Mouse (Mus musculus) ES-E14 (cell line): ENCODE data around the gene Ints11. TPM values are rescaled to one million over a fixed set of nuclear protein-coding genes. Genes with fewer than 3 reads are reported as not detected.
A peak's percentile ranks its signal among the peaks of the same experiment; 100 is the strongest.

Experiments
- DNase-seq: peaks from one replicate; pipeline ENCODE4 v3.0.0-alpha.2; 2013; ENCODE audit warnings: low read depth, low spot score
- H3K27ac ChIP-seq: 2 replicates; pipeline ENCODE4 v1.5.1; 2012; ENCODE audit warnings: low read depth, mild to moderate bottlenecking, low read length, moderate library complexity, mixed read lengths; ENCODE audit not compliant: poor library complexity, insufficient read depth, severe bottlenecking
- H3K36me3 ChIP-seq: 2 replicates; pipeline ENCODE4 v1.6.1; 2012; ENCODE audit warnings: mild to moderate bottlenecking, low read length, moderate library complexity, mixed read lengths; ENCODE audit not compliant: control insufficient read depth, poor library complexity, insufficient read depth, severe bottlenecking
- H3K4me1 ChIP-seq, 2 experiments: fragments of 150-350 bp in 1 of 2; sonication (generic) in 1 of 2; 2 replicates each; pipeline ENCODE4 v1.6.1; 2012; ENCODE audit warnings: low read length in 2 of 2, mild to moderate bottlenecking in 1 of 2, mixed read lengths in 1 of 2; ENCODE audit not compliant: control insufficient read depth in 2 of 2, insufficient read depth in 2 of 2, poor library complexity in 1 of 2
- H3K4me3 ChIP-seq, 2 experiments: fragments of 150-350 bp in 1 of 2; sonication (generic) in 1 of 2; 2 replicates each; pipeline ENCODE4 v1.5.1; 2012; ENCODE audit warnings: low read length in 2 of 2, low read depth in 1 of 2, mild to moderate bottlenecking in 1 of 2, mixed read lengths in 1 of 2; ENCODE audit not compliant: insufficient read depth in 1 of 2, poor library complexity in 1 of 2, severe bottlenecking in 1 of 2
- H3K9ac ChIP-seq: 2 replicates; pipeline ENCODE4 v1.6.1; 2012; ENCODE audit warnings: low read depth, mild to moderate bottlenecking, low read length, mixed read lengths; ENCODE audit not compliant: poor library complexity, insufficient read depth, severe bottlenecking
- H3K9me3 ChIP-seq: fragments of 150-350 bp; sonication (generic); 2 replicates; pipeline ENCODE4 v1.6.1; 2012; ENCODE audit warnings: low read depth, mild to moderate bottlenecking, low read length; ENCODE audit not compliant: control insufficient read depth, insufficient read depth
- CHD2 ChIP-seq: IDR thresholded peaks from 2 replicates; pipeline ENCODE4 v1.6.1; 2014; ENCODE audit warnings: mild to moderate bottlenecking, low read depth, low read length, inconsistent platforms
- HCFC1 ChIP-seq: IDR thresholded peaks from 2 replicates; pipeline ENCODE4 v1.6.1; 2012; ENCODE audit warnings: low read length, inconsistent platforms, borderline replicate concordance; ENCODE audit not compliant: insufficient read depth
- MAFK ChIP-seq: IDR thresholded peaks from 2 replicates; pipeline ENCODE4 v1.6.1; 2014; ENCODE audit warnings: mild to moderate bottlenecking, low read depth, low read length, inconsistent platforms; ENCODE audit not compliant: insufficient read depth
- ZC3H11A ChIP-seq: IDR thresholded peaks from 2 replicates; pipeline ENCODE4 v1.6.1; 2012; ENCODE audit warnings: low read depth, mild to moderate bottlenecking, inconsistent platforms, low read length, borderline replicate concordance
- ZNF384 ChIP-seq: IDR thresholded peaks from 2 replicates; pipeline ENCODE4 v1.6.1; 2012; ENCODE audit warnings: low read depth, low read length, inconsistent platforms
- in situ Hi-C, 2 experiments: fragments of 600-800 bp; cut with MboI; formaldehyde crosslinking; loops; one replicate each; pipeline ENCODE4 v1.15.1; 2025; ENCODE audit warnings: low sequenced_read_pairs in 2 of 2, inconsistent platforms in 1 of 2; ENCODE audit not compliant: unreplicated experiment in 2 of 2
- total RNA-seq: library from RNA; depleted of rRNA; stranded (reverse); fragments of 300-350 nt; gene quantifications from 2 replicates; pipeline ENCODE4 v1.2.3, GENCODE M21; 2012

The Ints11 gene
- total RNA-seq, 1 experiment = 106 TPM

- peaks cover 11% of the 10 kb centered on the region; the same call in 1 of the 2 replicates for H3K36me3 ChIP-seq
- peaks cover 12 to 17% of the 10 kb centered on the region in 2 experiments for H3K4me1 ChIP-seq
- H3K27ac ChIP-seq = peak overlapping the region; percentile 41; the same call in 1 of the 2 replicates
- H3K9me3 ChIP-seq = no peaks in the 10 kb centered on the region
- in situ Hi-C loops = no loop called here
- peak overlapping the region; percentile 1 for H3K9ac ChIP-seq
- TF ChIP-seq HCFC1 (no peak), ZNF384 (no peak), CHD2 (no peak), ZC3H11A (no peak), MAFK (no peak)
- peak; percentile 39 for DNase-seq
- H3K4me3 ChIP-seq = peak overlapping the region; percentile 48 to 72
These were observed 25.9 kb downstream of the Ints11 start for GRCm38 (mm10) chr4:155895216-155895615.

- in situ Hi-C loops = no loop called here
- no peaks in the 10 kb centered on the region for H3K9me3 ChIP-seq
- TF ChIP-seq HCFC1 (no peak), ZC3H11A (no peak), ZNF384 (no peak), MAFK (no peak), CHD2 (no peak)
- peaks cover 12 to 14% of the 10 kb centered on the region in 2 experiments for H3K4me1 ChIP-seq
- H3K4me3 ChIP-seq = peak overlapping the region in 1 of 2 experiments; percentile 72; a peak in 1 of 4 replicates
- H3K9ac ChIP-seq = no peak overlapping the region
- H3K27ac ChIP-seq = no peak overlapping the region
- peaks cover 11% of the 10 kb centered on the region; the same call in 1 of the 2 replicates for H3K36me3 ChIP-seq
- no peak for DNase-seq
These were observed 26.5 kb downstream of the Ints11 start for GRCm38 (mm10) chr4:155895826-155896225.

GRCm38 (mm10) chr4:155896461-155896860 is 27.1 kb downstream of the Ints11 start:
- H3K36me3 ChIP-seq = peaks cover 17% of the 10 kb centered on the region
- peaks cover 12 to 14% of the 10 kb centered on the region in 2 experiments for H3K4me1 ChIP-seq
- no peak overlapping the region for H3K9ac ChIP-seq
- no peaks in the 10 kb centered on the region for H3K9me3 ChIP-seq
- DNase-seq = no peak
- H3K27ac ChIP-seq = no peak overlapping the region
- in situ Hi-C loops = no loop called here
- TF ChIP-seq MAFK (no peak), ZNF384 (no peak), ZC3H11A (no peak), HCFC1 (no peak), CHD2 (no peak)
- no peak overlapping the region for H3K4me3 ChIP-seq

DNA sequence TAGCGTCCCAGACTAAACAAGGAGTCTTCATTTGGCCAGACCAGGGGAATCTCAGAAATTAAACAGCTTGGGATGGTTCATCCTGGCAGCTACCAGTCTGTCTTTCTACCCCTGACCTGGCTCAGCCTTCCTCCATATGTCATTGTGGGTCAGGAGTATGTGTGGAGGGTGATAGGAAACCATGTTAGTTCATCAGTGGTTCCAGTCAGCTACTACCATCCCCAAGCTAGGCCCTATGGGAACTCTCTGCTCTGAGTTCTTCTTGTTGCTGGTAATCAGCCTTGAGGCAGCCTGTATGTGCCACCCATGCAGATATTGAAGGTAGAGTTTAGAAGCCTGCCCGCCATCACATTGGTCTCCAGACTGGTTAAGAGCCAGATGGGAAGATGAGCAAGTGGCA is 29.0 kb downstream of the Ints11 start:
- H3K4me3 ChIP-seq = no peak overlapping the region
- H3K36me3 ChIP-seq = peaks cover 32% of the 10 kb centered on the region
- TF ChIP-seq ZNF384 = no peak
- in situ Hi-C loops = no loop called here
- DNase-seq = no peak
- no peak overlapping the region for H3K27ac ChIP-seq
- H3K9me3 ChIP-seq = no peaks in the 10 kb centered on the region
- peaks cover 8 to 13% of the 10 kb centered on the region in 2 experiments for H3K4me1 ChIP-seq
- no peak overlapping the region for H3K9ac ChIP-seq

GRCm38 (mm10) chr4:155899355-155899754 is 30.0 kb downstream of the Ints11 start:
- H3K36me3 ChIP-seq = peaks cover 32% of the 10 kb centered on the region
- H3K9ac ChIP-seq = no peak overlapping the region
- H3K27ac ChIP-seq = no peak overlapping the region
- no peak overlapping the region for H3K4me3 ChIP-seq
- in situ Hi-C loops = no loop called here
- no peaks in the 10 kb centered on the region for H3K9me3 ChIP-seq
- TF ChIP-seq MAFK = no peak
- TF ChIP-seq HCFC1 = no peak
- no peak for TF ChIP-seq ZNF384
- TF ChIP-seq ZC3H11A = no peak
- no peak for TF ChIP-seq CHD2
- no peak for DNase-seq
- H3K4me1 ChIP-seq = peaks cover 0 to 6% of the 10 kb centered on the region in 2 experiments; a peak in 2 of 4 replicates
